Mouse (Mus musculus): Measurements from ENCODE around the gene Fbp1.
"Not testable (repeated sequence)": the region's sequence is repeated elsewhere in the genome, so short reads cannot be mapped to it uniquely, and the experiment has no call there.

Fbp1 gene

DNA sequence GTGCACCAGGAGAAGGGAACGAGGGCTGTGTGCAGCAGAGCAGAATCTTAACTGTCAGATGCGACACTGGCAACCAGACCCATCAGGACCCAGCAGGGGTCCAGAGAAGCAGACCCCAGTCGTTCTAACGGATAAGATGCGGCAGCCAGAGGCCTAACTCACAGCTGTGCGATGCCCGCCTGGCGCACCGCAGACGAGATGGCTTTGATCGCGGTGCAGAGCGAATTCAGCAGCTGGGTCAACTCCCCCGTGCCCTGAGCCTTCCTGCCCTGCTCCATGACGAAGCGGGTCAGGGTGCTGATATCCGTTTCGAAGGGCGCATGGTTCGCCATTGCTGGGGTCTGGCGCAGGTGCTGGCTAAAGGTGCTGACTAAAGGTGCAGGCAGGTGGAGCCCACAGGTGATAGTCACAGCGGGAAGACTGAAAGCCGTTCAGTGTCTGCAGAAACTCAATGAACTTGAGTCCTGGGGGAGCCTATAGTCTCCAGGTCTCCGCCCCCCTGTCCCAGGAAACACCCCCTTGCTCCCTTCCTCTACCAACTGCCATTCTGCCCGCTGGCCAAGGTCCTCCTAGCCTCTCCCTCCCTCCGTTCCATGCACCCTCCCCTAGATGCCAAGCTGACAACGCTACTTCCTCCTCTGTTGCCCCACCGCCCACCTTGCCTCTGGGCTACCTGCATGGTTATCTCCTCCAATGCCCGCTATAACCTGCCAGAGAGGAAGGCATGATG is at the start of gene Fbp1:
TSS of gene Fbp1 (minus strand) at position 571 of the 730 bp plus-strand sequence.
- no peak for DNase-seq

DNA sequence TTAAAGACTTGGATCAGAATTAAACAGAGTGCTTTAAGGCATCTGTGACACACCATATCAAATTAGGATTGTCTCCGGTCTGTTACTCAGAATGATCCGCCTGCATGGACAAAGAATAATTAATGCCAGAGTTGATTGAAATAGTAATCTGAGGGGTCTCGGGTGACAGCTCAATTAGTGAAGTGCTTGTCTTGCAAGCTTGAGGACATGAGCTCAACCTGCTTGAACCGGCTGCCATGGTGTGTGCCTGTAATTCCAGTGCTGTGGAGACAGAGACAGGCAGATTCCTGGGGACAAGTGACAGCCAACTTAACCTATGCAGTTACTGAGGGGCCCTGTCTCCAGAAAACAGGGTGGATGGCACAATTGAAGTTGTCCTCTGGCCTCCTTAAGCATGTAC is 44.4 kb upstream of the Fbp1 start:
- no peak for DNase-seq

DNA sequence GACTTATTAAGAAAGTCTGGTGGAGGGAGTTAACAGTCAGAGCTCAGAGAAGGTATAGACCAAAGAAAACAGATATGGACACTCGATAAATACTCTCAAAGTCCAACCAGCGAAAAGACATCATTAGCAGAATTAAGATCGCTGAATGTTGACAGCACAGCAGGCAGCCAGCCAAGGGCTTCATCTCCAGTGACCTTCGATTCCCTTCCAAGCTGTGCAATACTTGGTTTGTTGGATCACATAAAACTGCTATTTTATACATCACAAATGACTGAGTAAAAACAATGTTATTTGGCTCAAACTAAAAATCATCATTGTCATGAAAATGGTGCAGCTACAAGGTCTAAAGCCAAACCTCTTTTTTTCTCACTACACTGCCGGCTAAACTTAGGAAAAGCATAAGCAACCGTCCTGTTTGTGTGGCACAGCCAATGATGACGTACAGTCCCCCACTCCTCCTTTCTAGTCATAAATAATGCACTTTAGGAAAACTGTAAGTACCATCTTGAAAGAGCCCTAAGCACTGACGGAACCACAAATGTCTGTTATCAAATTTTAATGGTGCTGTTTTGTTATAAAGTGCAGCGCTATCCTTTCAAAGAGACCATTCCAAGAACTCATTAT is 41.8 kb upstream of the Fbp1 start:
- no peak for DNase-seq

DNA sequence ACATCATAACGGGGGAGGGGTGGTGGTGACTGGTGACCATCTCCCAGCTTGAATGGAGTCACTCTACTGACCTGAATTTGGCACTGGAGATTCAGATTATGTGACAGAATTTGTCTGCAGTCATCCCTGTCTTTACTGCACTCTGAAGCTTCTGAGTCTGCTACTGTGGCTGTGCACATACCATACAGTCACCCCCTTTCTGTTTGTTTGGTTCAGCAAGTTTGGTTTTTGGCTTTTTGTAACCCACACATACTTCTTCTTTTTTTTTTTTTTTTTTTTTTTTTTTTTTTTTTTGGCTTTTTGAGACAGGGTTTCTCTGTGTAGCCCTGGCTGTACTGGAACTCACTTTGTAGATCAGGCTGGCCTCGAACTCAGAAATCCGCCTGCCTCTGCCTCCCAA is 41.1 kb upstream of the Fbp1 start:
- not testable (repeated sequence) for DNase-seq

DNA sequence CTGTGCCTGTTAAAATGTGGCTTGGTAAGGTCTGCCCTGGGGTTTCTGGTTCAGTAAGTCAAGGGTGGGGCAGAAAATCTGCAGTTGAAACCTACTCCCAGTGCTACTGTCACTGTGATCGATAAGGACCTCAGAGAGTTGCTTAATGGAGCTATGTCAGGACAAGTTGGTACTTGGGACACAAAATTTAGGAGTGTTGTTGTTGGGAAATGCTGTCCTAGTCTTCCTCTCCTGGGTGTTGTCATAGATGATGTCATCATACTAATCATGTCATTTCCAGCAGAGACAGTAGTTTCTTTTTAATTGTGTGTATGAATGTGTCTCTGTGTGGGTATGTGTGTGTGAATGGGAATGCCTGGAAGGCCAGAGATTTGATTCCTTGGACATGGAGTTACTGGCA is 39.4 kb upstream of the Fbp1 start:
- no peak for DNase-seq

DNA sequence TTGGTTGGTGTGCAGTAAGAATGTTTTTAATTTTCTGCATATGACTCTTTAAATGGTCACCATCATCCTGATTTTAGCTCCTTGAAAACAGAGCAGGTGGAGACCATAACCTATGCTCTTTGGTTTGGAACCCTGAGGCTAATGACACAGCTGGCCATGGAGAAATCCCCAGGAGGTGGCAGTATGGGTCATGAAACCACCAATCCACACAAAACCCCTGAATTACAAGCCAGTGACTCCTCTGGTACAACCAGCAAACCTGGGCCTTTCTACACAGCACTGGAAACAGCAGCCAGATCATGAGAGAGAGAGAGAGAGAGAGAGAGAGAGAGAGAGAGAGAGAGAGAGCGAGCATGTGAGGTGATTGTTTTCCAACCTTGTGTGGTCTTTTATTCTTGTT is 38.4 kb upstream of the Fbp1 start:
- DNase-seq = peak; percentile 43

DNA sequence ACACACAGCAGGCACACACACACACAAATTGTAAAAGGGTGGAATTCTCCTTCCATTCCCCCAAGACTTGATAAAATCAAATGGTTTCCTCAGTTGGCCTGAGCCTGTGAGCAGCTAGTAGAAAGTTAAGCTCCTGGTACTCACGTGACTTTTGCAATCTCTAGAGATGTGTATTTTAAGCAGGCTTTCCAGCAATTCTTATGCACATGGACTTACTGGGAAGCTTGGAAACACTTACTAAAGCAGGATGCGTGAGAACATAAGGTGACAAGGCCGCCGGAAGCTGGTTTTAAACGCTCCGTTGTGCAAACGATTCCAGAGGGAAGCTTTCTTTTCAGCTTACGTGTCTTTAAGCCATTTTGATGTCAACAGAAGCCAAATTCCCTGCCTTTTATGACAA is 35.1 kb upstream of the Fbp1 start:
- no peak for DNase-seq

DNA sequence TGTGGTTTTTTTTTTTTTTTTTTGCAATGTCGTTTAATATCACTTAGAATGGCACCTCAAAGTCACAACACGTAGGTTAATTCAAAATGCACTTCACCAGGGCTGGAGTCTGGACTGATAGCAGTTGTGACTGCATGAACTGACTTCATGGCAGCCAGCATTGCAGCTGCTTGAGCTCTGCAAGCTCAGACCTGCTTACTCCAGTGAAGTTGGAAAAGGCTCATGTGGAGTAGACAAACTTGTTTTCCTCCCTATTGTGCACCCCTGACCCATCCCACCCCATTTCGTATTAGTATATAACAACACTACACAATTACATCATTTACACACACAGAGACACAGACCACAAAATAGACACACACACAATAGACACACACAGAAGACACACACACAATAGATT is 34.6 kb upstream of the Fbp1 start:
- no peak for DNase-seq

DNA sequence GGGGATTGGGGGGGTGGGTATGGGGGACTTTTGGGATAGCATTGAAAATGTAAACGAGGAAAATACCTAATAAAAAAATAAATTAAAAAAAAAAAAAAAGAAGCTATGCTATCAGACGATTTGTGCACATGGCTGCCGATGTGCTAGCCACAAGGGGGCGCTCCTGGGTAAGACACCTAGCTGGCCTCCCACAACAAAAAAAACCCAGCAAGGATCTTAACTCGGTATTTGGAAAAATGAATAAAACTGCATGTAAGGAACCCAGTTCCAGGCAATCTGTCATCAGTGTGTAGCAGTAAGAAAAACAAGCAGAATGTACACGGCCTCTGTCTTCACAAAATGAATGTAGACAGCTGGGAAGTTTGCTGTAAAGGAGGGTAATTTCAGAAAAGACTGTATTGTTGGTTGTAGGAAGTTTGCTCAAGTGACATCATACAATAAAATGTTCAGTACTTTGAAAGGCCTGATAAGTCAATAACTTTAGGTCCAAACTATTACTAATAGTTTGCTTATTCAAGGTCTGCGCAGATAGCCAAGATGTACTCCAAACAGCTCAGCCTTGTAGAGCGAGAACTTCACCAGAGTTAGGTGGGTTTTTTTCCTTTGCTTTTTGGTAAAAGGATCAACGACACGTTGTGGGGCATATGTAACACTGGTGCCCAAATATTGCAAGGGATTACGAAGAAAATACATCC is 31.7 kb upstream of the Fbp1 start:
- peak; percentile 80 for DNase-seq

DNA sequence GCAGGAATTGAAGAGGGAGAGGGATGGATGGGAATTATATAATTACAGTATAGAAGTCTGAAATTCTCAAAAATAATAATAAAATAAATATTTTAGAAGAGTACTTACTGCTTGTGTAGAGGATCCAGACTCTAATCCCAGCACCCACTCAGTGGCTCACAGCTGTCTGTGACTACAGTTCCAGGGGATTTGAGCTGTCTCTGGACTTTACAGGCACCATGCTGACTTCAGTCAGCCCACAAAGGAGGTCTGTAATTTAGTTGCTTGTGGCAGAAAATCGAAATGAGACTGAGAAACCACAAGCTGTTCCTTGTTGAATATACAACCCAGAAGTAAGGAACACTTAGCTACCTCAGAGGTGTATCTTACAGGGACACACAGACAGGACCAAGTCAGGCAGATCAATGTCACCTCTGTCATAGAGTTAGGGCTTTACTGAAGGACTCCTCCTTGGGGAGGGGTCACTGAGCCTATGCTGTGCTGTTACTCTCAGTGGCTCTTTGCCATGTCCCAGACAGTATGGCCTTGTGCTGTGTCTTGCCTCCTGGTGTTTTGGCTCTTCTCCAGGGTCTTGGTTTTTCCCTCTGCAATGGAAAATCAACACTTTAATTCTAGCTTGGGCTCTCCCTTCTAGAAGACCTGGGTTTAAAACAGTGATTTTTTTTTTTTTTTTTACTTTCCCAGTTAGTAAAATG is 29.5 kb upstream of the Fbp1 start:
- DNase-seq = no peak

DNA sequence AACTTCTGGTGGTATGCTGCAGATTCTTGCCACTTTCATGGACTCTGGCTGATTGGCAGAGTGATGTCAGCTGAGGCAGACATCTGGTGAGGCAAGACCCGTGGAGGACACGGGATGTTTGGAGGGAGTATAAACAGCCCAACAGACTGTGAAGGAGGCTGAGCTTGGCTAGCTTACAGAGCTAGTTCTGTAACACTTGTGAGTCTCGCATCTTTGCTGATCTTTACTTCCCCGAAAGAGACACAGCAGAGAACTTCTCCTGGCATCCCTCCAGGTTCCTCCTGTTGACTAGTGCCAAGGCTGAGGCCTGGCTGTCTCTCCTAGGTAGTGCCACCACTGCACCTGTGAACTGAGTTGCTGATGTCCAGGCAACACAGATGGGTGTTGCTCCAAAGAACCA is 28.6 kb upstream of the Fbp1 start:
- DNase-seq = no peak

DNA sequence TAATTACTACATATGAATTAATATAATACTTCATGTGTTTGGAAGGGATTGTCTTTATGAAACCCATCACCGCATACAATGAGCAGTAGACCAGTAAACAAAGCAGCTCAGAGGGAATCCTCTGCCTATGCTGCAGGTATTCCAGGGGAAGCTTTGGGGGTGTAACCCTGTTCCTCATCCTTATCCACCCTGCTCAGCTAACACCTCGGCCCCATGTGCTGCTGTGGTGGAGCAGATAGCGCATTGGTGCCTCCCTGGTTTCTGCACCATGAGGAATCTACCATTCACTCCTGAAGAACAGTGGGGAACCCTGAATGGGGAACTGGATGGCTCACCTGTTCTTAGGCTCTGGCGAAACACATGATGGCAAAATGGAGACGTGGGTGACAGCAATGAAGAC is 23.5 kb upstream of the Fbp1 start:
- no peak for DNase-seq

DNA sequence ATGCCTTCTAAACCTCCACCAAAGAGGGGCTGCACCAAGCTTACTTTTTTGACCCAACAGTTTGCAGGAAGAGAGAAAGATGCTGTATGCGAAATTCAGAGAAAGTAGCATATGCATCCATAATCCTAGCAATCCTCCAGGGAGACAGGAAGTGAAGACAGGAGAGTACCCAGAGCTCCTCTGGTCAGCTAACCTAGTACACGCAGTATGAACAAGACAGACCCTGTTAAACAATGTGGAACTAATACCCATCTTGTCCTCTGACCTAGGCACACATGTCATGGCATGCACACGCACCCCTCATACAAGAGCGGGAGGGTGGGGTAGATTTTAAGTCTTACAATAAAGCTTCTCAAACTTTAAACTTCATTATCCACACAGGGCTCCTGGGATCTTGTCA is 22.1 kb upstream of the Fbp1 start:
- DNase-seq = no peak

DNA sequence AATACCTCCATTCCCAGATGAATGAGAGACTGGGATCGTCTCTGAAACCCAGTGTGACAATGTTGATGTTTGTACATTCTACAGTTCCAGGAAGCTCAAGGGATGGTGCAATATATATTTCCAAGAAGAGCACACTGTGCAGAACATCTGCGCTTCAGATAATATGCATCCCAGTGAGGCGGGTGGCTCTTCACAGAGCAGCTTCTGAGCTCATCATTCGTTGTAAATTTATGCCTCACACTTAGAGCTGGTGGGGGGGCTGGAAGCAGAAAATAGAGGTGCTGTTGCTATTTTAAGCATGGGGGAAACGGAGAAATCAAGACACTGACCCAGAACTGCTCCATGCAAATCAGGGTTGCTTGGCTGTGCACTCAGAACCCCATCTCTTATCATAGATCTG is 21.7 kb upstream of the Fbp1 start:
- DNase-seq = peak; percentile 81

DNA sequence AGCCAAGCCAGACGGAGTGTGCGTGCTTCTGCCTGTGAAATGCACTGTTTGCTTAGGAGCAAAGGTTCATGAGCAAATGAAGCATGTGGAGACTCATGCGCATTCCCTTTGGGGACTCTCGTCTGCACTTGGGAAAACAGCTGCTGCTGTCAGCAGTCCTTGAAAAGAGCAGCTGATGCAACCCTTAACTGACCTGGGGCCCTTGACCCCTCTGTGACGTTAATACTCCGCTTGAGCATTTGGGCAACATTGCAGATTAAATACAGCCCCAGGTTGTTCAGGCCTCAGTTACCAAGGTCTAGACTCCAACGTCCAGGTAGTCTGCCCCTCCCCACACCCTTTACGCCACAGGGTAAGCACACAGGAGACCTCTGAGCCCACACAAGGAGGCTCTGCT is 20.1 kb upstream of the Fbp1 start:
- no peak for DNase-seq

DNA sequence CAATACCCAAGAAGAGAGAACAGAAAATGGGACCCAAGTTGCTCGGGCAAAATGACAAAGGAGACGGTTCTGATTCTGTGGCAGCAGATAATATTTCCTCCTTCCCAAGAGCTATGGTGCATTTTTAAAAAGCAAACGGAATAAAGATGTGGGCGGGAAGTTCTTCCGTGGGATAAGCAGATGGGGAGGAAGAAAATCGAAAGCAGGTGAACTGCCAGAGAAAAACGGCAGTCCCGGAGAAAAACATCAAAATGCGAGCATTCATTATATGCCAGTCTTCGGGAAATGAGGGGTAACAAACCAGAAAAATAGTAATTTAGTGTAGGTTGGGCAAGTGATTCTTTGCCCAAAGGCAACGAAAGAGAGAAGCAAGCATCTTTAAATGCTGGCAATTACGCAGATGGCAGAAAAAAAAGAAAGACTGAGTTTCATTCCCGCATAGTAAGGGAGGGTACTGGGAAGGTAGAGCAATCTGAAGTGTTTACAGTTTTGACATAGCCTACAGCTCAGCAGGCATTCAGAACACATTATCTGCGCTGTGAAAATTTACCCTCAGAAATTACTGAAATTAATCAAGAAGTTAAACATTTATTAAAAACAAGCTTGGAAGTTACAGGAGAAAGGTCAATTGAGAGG is 19.6 kb upstream of the Fbp1 start:
- DNase-seq = peak; percentile 59

DNA sequence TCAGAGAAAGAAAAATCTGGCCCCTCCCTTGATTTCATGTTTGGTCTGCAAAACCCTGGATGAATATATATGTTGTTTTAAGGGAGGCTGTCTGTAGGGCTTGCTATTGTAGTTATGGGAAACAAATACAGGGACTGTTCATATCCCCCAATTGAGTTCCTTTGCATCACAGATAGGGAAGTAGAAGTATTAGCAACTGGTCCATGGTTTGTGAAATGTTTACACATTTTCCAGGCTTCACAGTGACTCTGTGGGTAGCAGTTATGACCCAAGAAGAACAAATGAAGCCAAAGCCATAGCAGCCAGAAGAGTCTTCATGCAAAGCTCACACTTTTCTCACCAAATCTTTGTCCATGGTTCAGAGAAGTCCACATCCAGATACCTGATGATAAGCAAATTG is 13.1 kb upstream of the Fbp1 start:
- no peak for DNase-seq

DNA sequence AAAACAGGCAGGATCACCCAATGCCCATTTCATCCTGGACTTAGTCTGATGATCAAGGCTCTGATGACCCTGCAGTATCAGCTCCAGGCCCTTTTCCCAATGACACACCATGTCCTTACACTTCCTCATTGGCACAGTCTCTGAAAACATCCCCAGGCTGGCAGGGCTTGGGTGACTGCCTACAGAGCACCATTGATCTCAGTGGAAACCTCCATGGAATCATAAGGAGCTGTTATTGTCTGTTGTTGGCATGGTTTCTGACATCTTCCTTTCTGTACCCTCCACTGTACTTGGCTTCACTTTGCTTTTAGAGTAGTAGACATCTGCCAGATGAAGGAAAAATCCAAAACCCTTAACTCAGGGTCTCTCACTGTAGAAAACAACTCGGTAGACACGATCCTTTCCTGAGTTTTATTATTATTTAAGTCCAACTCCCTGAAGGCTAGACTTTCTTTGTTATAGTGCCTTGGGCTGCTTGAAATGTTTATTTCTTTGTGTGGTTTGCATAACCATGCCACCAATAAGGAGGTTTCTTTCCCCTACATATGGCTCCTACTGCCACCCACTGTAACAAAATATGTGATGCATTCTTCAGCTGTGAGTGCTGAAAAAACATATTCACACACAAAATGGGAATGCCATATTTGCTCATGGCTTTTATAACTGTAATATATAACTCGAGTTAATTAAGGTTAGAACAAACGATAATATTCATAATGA is 10.0 kb upstream of the Fbp1 start:
- DNase-seq = no peak

DNA sequence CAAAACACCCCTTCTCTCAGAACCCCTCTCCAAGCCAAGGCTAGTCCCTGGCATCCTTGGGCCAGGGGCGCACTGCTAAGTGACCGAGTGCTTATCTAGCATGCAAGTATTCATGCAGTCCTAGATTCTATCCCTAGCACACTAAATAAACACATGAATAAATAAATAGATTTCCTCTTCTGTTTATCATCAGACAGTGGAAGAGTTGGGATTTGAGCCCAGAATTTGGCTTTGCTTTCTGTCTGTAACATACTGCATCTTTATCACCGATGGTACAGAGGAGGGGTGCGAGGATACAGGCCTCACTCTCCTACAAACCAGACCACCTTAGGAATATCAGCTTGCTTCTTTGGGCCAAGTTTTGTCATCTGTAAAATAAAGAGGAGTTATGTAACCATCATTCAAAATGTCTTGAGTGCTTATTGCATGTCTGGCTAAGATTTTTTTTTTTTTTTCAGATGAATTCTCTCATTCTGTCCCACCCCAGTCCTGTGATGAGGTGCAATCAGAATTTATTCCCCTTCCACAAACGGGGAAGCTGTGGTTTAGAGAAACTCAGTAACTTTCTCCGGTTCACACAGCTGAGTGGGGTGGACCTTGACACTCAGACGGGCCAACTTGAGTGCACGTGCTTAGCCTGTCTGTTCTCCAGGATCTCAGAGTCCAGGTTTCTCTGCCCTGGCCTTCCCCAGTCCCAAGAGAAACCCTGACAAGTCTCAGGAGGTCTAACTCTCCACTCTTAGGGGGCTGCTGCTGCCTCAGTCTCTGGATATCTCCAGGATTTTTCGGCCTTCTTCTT is 5.2 kb upstream of the Fbp1 start:
- no peak for DNase-seq

DNA sequence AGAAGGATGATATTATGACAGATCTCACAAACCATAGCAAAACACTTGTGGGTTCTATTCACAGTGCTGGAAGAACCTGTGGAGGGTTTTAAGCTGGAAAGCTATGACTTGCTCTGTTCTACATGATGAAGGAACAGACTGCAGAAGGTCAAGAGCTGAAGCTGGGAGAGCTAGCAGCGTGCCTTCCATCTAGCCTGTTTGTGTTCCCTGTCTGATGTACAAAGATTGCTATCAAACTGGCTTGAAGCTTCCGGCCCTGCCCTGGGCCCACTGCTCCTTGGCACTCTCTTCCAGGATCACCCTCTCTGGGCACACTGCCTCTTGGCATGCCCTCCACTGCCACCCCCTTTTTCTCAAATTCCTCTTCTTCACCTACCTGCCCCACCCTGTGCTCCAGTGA is 1.2 kb upstream of the Fbp1 start:
- no peak for DNase-seq

DNA sequence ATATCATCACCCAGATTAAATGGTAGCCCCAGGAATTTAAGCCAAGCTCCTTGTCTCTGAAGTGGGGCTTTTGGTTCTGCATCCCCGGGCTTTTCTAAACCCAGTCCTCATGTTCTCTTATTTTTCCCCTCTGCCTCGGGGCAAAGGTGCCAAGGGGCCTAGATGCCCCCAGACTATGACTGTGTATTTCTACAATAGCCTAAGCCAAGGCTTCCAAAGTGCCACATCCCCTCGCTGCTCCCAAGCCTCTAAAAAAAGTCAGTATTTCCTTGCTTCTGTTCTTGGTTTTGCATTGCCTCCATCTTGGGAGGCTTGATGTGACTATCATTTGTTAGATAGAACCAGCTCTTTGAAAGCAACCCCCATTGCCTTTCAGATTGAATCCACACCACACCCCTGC is 3.5 kb downstream of the Fbp1 start:
- no peak for DNase-seq

DNA sequence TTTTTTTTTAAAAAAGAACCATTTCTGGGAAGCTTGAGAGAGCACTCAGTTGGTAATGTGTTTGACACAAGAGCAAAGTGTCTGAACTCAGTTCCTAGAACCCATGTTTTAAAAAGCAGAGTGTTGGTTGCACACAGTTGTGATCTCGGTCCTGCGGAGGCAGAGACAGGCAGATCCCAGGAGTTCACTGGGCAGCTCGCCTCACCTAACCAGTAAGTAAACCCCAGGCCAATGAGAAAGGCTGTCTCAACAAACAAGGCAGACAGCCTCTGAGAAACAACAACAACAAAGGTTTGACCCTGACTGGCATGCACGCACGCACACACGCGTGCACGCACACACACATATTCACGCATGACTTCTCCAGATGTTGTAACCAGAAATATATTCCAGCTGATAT is 4.2 kb downstream of the Fbp1 start:
- no peak for DNase-seq
